Mouse (Mus musculus): Measurements from ENCODE around the gene Bsx.
A peak's percentile ranks its signal among the peaks of the same experiment; 100 is the strongest.

The Bsx gene

DNA sequence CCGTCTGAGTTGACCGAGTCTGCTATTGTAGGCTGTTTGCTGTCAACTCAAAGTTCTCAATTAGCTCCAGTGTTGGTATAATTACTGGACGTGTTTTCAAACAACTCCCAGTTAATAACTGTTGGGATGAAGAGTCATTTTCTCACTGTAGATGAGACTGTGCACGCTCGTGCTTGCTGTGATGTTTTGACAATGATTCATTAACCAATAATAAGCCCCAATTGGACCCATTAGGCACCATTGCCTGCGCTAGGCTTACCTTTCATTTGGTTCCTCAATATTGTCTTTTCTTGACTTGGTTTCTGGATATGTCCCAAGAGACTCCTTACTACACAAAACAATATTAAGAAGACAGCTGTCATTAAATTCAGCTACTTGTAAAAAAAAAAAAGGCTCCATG is 18.5 kb downstream of the Bsx start:
- DNase-seq (ENCODE audit: low read depth, low spot score) = no peak

DNA sequence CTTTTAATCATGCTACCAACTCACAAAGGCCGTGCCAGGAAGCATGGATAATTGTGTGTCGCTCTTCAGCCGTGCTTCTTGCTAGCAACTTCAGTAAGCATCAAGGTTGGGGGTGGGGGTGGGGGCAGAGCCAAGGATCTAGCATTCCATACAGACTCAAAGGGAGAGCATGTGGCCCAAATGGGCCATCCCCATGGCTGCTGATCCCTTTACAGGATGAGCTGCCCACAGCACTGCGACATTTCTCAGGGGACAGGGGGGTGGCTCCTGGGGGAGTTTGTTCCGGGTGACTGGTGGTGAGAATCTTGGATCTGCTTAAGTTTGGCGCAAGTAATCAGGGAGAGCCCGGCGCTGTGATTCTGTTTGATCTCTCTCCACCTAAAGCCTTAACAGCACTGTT is 33.5 kb downstream of the Bsx start:
- no peak for DNase-seq (ENCODE audit: low read depth, low spot score)

DNA sequence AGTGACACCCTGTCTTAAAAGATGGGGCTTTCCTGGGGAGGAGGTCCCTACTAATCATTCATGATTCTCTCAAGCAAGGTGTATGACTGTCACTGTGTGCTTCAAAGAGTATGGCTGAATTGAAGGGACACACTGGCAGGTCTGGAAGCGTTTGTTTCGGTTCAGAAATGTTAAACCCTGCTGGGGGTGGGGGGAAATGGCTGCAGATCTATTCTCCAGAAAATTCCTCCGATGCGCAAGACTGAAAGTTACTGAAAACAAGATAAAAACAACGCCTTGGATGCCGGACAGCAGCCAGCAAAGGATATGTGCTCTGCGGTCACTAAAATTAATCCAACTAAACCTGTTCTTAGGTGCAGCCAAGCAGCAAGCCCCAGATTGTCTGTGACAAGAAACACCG is 34.5 kb downstream of the Bsx start:
- no peak for DNase-seq (ENCODE audit: low read depth, low spot score)

DNA sequence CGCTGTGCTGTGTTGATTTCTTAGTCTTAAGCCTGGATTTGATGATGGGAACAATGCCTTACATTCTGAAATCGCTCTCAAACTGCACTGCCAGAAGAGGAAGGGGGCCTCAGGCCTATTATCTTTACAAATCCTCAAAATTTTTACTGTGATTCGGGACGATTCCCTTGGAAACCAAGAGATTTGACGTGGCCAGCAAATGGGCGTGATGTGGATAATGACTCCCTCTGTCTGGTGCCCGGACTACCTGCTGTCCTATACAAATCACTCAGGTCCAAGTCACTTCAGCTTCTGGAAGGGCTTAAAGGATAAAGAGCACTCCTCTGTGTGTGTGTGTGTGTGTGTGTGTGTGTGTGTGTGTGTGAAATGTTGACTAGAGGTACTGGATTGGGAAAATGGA is 35.0 kb downstream of the Bsx start:
- DNase-seq (ENCODE audit: low read depth, low spot score) = no peak

DNA sequence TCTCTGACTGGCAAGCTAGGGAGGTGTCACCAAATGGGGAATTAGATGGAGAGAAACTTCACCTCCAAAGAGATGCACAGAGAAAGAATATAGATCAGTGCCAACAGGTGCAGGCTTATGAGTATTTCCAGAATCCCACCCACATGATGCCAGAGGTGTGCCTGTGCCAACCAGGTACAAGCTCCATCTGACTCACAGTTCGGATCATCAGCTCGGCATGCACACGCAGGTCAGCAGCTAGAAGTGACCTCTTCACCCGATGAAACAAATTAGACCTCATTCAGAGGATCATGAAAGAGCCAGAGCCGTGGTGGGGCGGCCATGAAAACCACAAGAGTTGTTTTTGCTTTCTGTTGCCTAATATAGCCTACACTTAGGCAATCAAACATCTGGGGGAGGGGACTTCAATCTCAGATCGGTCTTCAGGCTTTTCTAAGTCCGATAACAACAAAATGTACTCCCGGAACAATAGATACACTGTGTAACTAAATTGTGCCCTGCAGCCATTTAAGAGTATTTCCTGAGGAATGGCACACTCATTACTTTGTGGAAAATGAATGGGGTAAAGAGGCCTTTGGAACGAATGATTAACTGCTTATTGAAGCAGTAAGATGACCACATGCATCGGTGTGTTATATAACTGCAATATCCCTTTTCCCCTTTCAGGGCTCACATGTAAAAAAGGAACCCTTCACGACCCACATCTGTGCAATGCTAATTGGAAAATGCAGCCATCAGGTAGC is 44.1 kb downstream of the Bsx start:
- DNase-seq (ENCODE audit: low read depth, low spot score) = peak; percentile 8

DNA sequence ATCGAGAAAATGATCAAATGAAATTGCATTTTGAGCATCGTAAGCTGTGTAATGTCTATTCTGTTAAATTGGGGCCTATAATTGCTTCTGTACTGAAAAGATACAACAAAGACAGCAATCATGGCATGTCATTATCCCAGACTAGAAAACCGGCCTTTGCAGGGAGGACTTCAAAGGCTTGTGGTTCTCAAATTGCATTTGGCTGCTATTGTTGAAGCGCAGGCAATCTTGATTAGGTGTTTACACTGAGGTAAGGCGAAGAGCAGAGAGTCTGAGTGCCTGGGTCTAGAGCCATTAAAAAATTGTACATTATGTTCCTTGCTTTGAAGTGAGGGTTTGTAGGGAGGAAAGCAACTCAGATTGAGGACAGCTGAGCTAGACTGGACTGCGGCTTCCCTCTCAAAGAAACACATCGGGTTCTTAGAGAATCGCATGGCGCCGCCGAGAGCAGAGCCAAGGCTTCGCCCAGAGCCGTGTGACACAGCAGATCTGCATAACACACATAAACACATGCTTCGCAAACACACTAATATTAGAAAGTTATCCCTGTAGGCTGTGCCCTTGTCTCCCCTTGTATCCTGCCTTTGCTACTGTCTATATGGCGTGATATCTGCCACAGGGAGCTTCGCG is 53.5 kb downstream of the Bsx start:
- no peak for DNase-seq (ENCODE audit: low read depth, low spot score)
